Mouse (Mus musculus) cerebellum, postnatal 36 days (tissue): ENCODE data around the gene Vwce.

ENCODE experiments used
- DNase-seq, 2 experiments: peaks; one replicate each; pipeline ENCODE4 v3.0.0; 2021 to 2022; ENCODE audit warnings: mixed read lengths in 2 of 2

Gene Vwce

DNA sequence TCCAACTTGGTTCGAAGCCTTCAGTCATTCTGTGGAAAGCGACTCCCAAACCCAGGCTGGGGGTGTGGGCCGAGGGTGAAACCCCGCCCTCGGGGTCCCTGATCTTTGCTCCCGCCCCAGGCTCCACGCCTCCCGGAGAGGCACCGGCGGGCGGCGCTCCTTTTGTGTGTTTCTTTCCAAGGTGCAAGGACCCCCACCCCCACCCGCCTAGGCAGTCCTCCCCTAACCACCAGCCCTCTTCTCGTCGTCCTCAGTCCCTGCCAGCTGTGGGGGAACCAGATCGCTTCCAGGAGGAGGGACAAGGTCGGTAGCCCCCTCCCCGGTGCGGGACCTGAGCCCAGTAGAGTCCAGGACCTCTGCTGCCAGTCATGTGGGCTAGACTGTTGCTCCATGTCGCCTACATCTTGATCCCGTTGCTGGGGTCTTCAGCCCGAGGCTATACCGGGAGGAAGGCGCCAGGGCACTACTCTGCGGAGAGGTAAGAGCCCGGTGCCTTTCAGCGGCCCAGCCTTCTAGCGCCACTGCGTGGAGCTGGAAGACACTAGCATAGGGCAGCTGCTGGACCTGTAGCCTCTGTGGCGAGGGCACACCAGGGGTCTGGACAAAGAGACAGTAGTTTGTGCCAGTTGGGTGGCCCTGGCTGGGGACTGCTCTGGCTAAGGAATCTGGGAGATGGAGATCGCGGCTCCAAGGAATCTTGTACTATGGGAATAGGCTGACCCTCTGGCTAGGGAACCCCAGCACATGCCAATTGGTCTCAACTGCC lies at the start of gene Vwce:
TSS of gene Vwce (plus strand) at position 108 of the 766 bp plus-strand sequence.
- DNase-seq = peak; percentile 40 to 58

DNA sequence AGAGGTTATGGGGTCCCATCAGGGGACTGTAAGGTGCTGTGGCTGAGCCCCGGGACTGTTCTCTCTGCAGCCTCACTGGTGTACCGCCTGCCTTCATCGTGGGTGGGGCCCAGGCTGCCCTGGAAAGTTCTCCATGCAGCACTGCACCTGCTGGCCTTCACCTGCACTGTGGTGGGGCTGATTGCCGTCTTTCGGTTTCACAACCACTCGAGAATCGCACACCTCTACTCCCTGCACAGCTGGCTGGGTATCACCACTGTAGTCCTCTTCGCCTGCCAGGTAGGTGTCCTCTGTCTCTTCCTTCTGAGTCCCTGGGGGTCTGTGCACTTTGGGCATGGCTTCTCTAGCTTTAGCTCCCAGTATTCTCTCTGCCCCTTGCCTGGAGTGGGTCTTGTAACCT lies 48.9 kb upstream of the Vwce start:
- DNase-seq = no peak

DNA sequence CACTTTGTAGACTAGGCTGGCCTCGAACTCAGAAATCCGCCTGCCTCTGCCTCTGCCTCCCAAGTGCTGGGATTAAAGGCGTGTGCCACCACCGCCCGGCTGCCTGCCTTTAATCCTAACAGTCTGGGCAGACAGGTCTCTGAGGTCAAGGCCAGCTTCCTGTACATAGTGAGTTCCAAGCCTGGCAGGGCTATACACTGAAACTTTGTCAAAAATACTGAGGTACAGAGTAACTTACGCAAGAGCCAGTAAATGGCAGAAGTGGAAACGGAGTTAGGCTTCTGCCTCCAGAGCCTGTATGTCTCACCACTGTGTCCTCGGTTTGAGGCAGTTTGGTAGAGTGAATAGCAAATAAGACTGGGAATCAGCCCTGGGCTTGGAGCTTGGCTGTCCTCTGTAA lies 46.8 kb upstream of the Vwce start:
- no peak for DNase-seq

DNA sequence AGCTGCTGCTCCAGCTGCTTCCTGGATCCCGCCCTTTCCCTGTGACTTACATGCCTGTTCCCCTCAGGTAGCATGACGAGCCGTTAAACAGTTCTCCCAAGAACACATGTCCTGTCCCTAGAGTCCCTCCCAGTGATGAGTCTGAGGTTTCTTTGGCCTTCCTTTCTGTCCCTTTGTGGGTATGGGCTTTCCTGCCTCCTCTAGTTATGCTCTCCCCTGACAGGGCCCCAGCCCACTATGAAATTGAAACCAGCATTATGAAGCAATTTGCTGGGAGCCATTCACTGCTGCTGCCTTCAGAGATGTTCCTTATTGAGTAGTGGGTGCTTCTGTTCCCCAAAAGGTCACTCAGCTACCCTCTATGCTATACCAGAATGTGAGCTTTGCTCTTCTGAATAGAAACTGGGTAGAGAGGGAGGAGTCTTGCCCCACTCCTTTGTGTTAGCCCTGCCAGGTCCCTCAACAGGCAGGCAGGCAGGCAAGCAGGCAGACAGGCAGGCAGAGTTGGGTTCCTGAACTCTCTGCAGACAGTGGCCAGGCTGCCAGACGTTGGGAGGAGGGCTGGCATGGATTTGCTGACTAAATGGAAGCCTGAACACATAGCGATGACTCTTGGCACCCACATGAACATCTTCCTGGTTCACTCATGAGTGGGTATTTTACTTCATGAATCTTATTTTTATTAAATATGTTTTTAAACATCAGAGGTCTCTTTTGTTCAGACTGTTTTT lies 44.7 kb upstream of the Vwce start:
- DNase-seq = no peak

DNA sequence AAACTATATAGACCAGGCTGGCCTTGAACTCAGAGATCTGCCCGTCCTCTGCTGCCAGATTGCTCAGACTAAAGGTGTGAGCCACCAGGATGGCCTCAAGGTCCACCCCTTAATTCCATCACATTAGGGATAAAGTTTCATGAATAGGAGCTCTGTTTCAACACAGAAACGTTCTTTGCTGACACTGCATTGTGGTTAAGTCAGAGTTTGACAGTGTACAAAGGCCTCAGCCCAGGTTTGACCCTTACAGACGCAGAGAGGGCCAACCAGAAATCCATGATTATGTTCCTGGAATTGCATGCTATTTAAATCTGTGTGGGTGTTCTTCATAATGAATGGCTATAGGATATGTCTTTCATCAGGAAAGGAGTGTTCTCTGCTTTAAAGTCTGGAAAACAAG lies 43.7 kb upstream of the Vwce start:
- no peak for DNase-seq

DNA sequence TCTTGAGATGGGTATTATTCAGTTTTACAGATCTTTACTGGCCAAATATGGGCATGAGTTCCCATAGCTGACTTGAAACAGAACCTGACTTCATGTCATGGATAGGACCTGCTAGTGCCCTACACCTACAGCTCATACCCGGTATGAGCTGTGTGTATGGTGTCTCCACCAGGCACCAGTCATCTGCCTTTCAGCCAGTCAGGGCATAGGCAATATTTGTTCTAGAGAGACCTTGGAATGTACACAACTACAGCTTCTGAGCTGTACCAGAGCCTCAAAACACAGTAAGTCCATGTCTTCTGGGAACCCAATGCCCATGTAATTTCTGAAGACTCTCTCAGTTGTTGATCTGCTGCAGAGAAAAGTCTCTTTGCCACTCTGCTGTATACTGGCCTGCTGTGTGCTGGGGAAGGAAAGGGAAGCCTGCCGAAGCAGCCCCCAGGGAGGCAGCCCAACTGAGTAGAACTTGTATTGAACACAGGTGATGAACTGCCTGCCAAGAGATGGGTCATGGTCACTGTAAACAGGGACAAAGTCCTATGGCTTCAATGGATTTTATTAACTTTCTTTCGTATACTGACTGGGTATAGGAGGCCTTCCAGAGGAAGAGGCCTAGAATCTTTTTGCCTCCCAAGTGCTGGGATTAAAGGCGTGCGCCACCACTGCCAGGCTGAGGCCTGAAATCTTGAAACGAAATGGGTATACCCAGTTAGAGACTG lies 42.2 kb upstream of the Vwce start:
- no peak for DNase-seq

DNA sequence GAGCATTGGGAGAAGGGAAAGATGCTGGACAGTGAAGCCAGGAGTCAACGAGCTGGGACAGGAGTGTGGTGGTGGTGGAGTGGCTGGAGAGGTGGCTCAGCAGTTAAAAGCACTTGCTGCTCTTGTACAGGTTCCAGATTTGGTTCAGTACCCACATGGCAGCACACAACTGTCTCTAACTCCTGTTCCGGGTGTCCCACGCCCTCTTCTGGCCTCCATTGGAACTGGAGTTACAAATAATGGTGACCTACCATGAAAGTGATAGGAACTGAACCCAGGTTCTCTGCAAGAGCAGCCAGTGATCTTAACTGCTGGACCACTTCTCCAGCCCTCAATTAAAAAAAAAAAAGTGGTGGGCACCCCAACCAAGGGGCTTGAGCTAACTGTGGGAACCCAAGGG lies 35.8 kb upstream of the Vwce start:
- no peak for DNase-seq

DNA sequence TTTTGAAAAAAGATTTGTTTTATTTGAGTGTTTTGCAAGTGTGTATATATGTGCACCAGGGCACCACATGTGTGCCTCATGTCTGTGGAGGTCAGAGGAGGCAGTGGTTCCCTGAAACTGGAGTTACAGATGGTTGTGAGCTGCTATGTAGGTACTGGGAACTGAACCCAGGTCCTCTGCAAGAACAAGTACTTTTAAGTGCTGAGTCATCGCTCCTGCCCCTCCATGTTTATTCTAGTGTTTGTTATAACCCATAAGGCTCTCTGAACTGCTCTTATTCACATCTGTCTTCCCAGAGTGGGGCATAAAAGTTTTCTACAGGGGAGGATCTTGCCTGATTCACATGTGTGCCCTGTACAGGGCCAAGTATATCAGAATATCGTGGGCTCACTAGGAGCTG lies 34.4 kb upstream of the Vwce start:
- no peak for DNase-seq

DNA sequence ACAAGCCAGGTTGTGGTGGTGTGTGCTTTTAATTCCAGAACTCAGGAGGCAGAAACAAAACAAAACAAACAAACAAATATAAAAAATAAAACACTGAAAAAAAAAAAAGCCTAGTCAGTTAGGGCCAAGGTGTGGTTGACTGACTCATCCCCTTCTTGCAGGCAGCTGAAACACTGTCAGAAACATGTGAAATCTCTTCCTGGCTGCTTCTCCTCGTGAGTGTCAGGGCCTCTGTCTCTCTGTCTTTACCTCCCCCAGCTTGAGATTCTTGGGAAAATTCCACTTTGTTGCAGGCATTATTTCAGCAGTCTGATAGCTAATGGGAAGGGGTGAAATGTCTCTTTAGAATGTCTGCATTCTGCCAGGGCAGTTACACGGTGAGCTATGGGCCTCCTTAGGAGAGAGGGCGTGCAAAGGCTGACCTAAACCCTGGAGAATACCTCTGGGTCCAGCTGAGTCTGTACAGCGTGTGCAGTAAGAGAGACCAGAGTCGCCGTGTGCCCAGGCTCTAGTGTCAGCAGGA lies 31.7 kb upstream of the Vwce start:
- no peak for DNase-seq

DNA sequence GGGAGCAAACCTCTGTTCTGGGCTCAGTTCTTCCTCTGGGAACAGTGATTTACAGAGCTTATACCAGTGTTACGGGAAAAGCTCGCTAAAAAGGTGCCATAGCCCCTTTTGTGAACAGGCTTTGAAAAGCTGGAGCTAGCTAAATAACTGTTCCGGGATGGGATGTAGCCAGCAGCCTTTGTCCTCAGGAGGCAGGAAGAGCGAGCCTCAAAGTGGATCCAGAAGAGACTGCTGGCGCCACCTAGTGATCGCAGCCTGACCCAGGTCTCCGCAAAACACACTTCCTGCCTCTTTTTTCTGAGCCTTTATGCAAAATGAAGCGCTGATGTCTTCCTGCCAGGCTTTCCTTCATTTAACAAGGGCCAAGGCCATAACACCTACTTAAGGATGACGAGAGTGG lies 31.2 kb upstream of the Vwce start:
- DNase-seq = peak; percentile 90 to 93

DNA sequence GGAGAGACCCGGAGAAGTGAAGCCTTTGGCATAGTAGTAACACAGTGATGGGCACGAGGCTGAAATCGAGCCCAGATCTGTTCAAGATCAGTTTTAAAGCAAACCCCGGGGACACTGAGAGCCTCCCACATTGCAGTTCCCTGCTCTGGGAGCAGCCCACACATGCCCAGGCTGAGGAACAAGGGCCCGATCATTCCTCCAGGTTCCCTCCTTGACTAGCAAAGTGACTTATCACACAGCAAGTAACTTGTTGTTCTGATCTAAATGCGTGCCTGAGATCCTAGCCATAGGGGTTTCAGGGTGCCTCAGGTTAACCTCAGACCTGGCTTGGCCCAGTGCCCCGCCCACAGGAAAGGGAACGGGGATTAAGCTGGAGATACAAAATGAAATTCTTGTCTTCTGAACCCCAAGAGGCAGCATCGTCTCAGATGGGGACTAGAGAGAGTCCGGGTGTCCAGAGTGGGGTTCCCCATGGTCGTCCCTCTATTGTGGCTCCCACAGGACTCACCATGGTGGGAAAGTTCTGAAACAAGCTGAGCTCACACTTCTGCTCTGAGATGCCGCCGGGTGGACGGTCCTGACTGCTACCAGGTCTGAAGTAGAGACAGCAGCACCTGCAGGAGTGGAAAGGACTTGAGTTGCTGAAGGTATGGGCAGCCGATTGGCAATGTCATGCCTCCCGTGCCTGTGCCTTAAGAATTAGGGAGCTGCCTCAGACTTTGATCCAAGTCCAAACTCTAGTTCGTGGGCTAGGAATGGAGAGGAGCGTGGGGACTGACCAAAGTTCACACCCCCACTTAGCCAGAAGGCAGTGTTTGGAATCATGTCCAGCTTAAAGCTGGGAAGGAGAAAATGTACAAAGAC lies 30.1 kb upstream of the Vwce start:
- peak in 1 of 2 experiments; percentile 6 for DNase-seq

DNA sequence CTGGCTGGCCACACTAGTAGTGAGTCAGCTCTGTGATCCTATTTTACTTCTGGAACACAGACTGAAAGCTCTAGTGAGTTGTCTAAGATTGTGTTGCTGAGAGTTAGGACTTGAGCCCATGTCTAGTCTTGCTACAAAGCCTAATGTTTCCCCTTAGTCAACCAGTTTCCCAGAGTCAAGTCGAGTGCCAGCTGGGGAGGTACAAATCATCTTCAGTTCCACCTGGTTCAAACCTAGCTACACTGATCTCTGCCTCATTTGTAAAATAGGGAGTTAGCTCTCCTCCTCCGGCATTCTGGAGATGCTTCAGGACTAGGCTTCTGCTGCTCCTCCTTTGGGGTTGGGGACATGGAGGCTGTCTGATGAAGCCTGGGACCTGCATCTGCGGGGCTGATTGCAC lies 29.5 kb upstream of the Vwce start:
- DNase-seq = peak in 1 of 2 experiments; percentile 6

DNA sequence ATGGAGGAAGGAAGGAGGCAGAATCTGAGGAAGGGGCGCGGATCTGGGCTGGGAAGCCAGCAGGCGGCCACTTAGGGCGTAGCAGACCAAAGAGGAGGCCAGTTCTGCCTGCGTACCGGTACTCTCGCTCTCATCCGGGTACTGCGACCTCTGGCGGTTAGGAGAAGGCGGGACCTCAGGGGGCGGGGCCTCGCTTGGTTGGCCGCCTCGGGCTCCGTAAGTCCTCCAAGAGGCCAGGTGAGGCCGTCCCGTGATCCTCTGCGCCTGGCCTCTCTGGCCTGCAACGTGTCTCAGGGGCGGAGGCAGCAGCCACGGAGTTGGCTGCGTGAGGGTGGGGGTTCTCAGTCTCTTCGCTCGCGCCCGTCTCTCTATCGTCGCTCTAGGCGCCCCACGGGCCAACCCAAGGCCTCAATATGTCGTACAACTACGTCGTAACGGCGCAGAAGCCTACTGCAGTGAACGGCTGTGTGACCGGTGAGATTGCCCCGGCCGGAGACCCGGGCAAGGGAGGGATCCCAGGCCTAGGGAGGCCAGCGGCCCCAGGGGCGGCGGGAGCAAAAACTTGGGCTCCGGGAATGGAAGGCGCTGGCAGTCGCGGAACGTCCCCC lies 28.6 kb upstream of the Vwce start, which contains the start of the genes Ddb1 and Tkfc:
TSS of gene Ddb1 (plus strand) at position 35 of the 608 bp plus-strand sequence.
TSS of gene Tkfc (minus strand) at position 362 of the 608 bp plus-strand sequence.
- peak; percentile 100 for DNase-seq

DNA sequence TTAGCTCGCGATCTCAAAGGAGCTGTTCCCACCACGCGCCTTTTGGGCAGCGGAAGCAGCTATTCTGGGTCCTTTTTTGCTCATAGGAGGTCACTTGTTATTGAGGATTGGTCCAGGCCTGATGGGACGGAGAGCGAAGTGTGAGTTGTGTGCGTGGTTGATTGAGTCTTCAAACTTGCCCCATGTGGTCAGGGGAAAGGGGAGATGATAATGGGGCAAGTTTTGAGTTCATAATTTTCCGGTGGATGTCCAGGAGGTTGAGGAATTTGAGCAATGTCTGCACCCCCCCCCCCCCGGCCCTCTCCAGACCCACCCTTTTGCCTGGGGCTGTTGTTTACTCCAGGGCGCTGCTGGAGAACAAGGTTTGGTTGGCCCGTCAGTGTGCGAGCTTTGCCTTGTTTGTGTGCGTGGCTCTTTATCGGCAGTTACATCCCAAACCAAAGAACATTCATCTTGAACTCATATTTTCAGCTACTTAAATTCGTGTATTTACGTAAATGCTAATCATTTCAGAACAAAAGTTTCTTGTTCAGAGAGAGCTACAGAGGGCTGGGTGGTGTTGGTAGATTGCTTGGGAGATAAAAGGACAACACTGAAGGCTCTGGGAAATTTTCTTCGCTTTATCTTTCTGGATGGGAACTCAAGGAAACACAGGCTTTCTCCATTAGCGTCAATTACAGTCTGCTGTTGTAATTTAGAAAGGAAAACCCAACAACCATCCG lies 28.0 kb upstream of the Vwce start:
- DNase-seq = no peak

DNA sequence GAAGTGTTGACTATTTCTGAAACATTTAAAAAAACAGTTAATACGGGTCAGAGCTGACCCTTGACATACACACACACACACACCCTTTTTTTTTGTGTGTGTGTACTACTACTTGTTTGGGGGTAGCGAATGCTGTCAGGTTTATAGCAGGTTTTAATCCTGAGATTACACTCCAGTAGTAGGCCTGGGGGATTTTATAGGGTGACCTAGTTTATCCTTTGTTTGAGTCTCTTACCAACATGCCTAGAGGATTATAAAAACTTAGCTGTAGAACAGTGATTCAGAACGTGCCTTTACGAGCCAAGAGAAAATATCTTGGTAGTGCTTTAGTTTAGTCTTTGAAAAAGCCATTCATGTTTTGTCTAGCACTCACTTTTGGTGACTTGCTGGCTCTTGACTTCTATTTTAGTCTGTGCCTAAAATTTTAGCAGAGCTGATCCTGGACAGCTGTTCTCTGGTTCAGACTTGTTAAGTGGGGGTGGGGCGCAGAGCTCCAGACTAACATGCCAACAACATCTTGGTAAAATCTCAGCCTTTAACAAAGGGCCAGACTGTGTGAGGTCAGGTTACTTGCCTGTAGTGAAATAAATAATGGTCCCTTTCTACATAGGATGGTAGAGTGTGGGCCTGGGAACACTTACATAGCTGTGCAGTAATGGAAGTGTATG lies 25.3 kb upstream of the Vwce start:
- DNase-seq = no peak

DNA sequence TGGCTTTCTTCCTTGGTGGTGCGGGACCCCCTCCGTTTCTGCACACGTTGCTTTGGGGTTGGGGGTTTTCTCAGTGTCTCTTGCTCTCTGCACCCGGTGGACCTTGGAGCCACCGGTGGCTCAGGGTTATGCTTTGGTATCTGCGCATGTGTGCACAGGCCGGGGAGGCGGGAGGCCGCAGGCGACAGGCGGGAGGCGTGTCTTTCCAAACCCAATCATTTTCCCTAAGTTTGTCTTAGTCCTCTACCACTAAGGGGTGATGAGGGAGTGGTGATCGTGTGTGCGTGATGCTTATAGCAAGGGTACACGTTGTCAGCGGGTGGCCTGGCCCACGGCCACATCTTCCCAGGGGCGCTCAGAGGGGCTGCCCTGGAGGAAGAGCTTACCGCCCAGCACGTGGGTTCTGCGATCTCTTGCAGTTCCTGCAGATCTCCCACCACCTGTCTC lies 882 bp downstream of the Vwce start:
- peak; percentile 59 to 66 for DNase-seq

DNA sequence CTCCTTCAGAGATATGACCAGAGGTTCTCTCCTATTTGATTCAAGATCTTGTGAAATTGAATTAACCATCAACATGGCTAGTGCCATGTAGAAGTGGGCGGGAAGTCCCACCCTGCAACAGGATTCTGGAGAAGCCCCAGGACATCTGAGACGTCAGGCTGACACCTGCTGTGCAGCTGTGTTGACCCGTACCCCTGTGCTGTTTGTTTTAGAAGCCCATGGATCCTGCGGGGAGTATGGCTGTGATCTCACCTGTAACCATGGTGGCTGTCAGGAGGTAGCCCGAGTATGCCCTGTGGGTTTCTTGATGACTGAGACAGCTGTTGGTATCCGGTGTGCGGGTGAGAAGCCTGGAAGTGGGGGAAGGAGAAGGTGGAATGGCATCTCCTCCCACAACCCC lies 3.8 kb downstream of the Vwce start:
- no peak for DNase-seq

DNA sequence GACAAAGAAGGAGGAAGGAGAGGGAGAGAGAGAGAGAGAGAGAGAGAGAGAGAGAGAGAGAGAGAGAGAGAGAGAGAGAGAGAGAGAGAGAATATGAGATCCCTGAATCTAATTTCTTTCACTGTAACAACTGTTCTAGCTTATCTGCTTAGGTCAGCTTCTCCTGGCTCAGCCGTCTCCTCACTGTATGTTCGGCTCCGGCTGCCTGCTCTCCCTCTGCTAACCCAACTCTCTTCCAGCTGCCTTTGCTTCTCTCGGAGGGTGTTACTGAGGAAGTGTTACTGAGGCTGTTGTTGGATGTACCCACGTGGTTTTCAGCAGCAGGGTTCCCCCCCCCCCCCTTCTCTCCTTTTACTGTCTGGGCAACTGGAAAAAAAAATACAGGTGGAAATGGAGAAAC lies 6.1 kb downstream of the Vwce start:
- no peak for DNase-seq

DNA sequence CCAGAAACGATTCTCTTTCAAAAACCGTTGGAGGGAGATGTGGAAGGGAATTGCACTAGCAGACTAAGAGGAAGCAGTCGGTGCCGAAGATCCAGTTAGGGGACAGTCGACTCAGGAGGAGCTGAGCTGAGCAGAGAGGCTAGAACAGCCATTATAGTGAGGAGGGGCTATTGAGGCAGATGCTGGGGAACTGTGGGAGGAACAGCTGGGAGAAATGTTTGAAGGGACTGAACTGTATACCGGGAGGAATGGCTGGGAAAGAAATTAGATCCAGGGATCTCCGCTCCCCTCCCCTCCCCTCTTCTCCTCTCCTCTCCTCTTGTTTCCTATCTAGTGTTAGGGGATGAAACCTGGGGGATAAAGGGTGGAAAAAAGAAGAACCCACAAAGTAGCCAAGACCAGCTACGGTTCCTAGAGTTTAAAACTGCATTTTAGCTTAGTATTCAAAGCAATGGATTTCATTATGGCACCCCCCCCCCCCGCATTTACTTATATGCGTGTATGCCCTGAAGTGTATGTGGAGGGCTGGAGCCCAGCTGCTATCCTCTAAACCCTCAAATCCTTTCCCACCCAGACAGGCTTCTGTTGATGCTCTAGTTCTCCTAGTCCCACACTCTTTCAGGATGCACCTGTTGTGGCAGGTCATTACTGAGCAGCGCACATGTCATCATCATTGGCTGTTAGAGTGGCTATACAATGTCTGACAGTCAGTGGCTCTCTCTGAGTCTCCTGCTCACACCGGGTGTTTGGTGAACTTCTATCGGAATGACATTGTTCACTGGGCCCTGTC lies 6.8 kb downstream of the Vwce start:
- no peak for DNase-seq

DNA sequence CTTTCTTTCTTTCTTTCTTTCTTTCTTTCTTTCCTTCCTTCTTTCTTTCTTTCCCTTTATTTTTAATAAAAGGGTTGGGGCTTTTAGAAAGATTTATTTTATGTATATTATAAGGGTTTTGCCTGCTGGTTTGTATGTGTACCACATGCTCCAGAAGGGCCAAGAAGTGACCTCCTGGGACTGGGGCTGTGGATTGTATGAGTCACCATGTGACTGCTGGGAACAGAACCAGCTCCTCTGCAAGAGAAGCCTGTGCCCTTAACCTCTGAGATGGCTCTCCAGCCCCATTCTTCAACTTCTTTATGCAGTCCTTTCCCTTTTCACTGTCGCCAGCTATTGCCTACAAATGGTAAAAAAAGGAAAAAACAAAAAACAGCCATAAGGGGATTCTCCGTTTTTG lies 11.6 kb downstream of the Vwce start:
- DNase-seq = no peak
